Mouse (Mus musculus): ENCODE results near the gene Iars.

DNA sequence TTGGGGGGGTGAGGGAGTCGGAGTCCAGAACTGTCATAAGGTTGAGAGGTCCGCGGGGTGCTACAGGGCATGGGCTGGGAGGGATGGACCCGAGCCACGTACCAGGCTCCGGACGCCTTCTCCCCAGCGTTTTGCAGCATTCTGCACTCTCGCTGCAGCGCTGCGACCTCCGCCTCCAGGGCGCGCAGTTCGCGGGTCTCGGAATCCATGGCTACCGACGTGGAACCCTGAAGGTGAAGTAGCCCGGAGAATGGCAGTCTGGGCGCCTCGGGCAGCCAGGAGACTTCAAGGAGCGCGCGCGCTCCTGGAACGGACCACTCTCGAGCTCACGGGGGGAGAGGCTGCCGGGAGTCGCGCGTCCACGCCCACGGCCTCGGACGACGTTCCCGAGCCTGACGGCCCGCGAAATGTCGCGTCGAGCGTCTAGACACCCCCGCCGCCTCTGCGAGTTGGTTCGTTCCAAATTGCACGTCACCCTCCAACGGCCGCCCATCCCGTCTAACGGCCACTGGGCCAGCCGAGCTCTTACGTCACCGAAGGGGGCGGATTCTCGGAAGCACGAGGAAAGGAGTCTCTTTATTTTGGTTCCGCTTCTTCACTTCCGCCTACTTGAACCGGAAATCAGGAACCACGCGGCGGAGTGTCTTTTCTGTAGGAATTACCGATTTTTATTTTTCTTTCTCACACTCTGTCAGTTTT, 29.3 kb upstream of the Iars start, which contains the start of the genes Cenpp and Nol8:
- no peak for TF ChIP-seq GABPA (IDR thresholded peaks at IDR 0.05; ENCODE audit: low read depth, low read length)
- no peak for TF ChIP-seq ZNF384 (IDR thresholded peaks at IDR 0.05; ENCODE audit: low read depth, low read length)
- TF ChIP-seq KAT2A (conservative IDR thresholded peaks at IDR 0.05; ENCODE audit: low read depth, low read length), result peak; percentile 47; the same call in 1 of the 2 replicates
- peak; percentile 80 for TF ChIP-seq ELF1 (IDR thresholded peaks at IDR 0.05; ENCODE audit: low read depth, low read length)
- TF ChIP-seq MAX (IDR thresholded peaks at IDR 0.05; ENCODE audit: low read length), result peak; percentile 99
- no peak for TF ChIP-seq TAL1 (IDR thresholded peaks at IDR 0.05; ENCODE audit: low read length)
- no peak for TF ChIP-seq GATA1 (IDR thresholded peaks at IDR 0.05; ENCODE audit: low read depth, low read length)
- TF ChIP-seq CTCF (IDR thresholded peaks at IDR 0.05 in 2 of 3, conservative IDR thresholded peaks at IDR 0.05 in 1 of 3; ENCODE audit: control insufficient read depth in 1 of 3, insufficient read depth in 1 of 3, low read depth in 2 of 3, low read length in 3 of 3, poor library complexity in 1 of 3, severe bottlenecking in 1 of 3), result no peak
- TF ChIP-seq RAD21 (IDR thresholded peaks at IDR 0.05; ENCODE audit: low read depth, low read length), result no peak
- peak; percentile 99 for TF ChIP-seq CHD1 (IDR thresholded peaks at IDR 0.05; ENCODE audit: low read depth, low read length)
- TF ChIP-seq POLR2AphosphoS2 (IDR thresholded peaks at IDR 0.05; ENCODE audit: low read length), result peak; percentile 2; the same call in 1 of the 2 replicates
